ENCODE assay signal across 15 mouse cellular contexts in genomic region chr19:29285451-29285869, GRCm38 (mm10). TPM values are rescaled to one million over a fixed set of nuclear protein-coding genes. Genes with fewer than 3 reads are reported as not detected.
DNase-seq lines count a peak whose midpoint lies in the region; ATAC-seq and TF ChIP-seq lines count a peak whose summit lies in the region.
"Had no signal": no experiment of that assay in that cellular context is flagged by ENCODE, and none has a peak within 500 bp of the region (broad histone marks: within the 10 kb centered on the region; RNA-seq: fewer than 3 reads in every experiment).

No protein-coding gene starts in this region.

- peak; percentile 89 for ATAC-seq in frontal cortex, adult (ENCODE audit: low TSS enrichment)
- no peak for ATAC-seq in kidney, embryonic 14.5 days (ENCODE audit: low FRiP score, low TSS enrichment)
- peak; percentile 29 for ATAC-seq in forebrain, postnatal 0 days
- ATAC-seq: activated CD4-positive, CD25-positive, alpha-beta regulatory T cell, adult 4 months had no signal

- H3K4me3 ChIP-seq in kidney, embryonic 14.5 days (ENCODE audit: low read length) = no peak overlapping the region
- H3K4me3 ChIP-seq in forebrain, postnatal 0 days (ENCODE audit: low read depth, low read length) = no peak overlapping the region
- H3K4me3 ChIP-seq: heart, embryonic 15.5 days; liver, embryonic 13.5 days had no signal

- H3K9ac ChIP-seq in kidney, embryonic 14.5 days (ENCODE audit: low read depth, low read length) = no peak overlapping the region
- H3K9ac ChIP-seq in forebrain, postnatal 0 days = no peak overlapping the region
- H3K9ac ChIP-seq: heart, embryonic 15.5 days; liver, embryonic 13.5 days had no signal

- H3K27ac ChIP-seq in kidney, embryonic 14.5 days (ENCODE audit: low read depth, low read length) = no peak overlapping the region
- H3K27ac ChIP-seq in forebrain, postnatal 0 days (ENCODE audit: low read depth, low read length) = 0 out of 2 replicates have a peak overlapping the region, but pooled peaks have one; percentile 45
- H3K27ac ChIP-seq: heart, embryonic 15.5 days; liver, embryonic 13.5 days; macrophage had no signal

- WGBS in kidney, embryonic 14.5 days = 37% methylated on average over 7 of the region's 7 CpGs
- 10% methylated on average over 7 of the region's 7 CpGs for WGBS in forebrain, postnatal 0 days

- no peaks in the 10 kb centered on the region for H3K27me3 ChIP-seq in kidney, embryonic 14.5 days (ENCODE audit: control insufficient read depth, insufficient read depth, low read length)
- H3K27me3 ChIP-seq in forebrain, postnatal 0 days (ENCODE audit: insufficient read depth, low read length) = no peaks in the 10 kb centered on the region
- H3K27me3 ChIP-seq: heart, embryonic 15.5 days; liver, embryonic 13.5 days had no signal

- TF ChIP-seq CTCF in forebrain, postnatal 0 days (IDR thresholded peaks at IDR 0.05; ENCODE audit: low read depth) = no peak

- H3K9me3 ChIP-seq in kidney, embryonic 14.5 days (ENCODE audit: control insufficient read depth, low read length) = no peaks in the 10 kb centered on the region
- no peaks in the 10 kb centered on the region for H3K9me3 ChIP-seq in forebrain, postnatal 0 days (ENCODE audit: low read length)
- H3K9me3 ChIP-seq: heart, embryonic 15.5 days; liver, embryonic 13.5 days had no signal

- H3K4me1 ChIP-seq in kidney, embryonic 14.5 days (ENCODE audit: control insufficient read depth, insufficient read depth, low read length) = no peaks in the 10 kb centered on the region
- H3K4me1 ChIP-seq in forebrain, postnatal 0 days (ENCODE audit: insufficient read depth) = no peaks in the 10 kb centered on the region
- H3K4me1 ChIP-seq: liver, embryonic 13.5 days had no signal

- H3K36me3 ChIP-seq in kidney, embryonic 14.5 days (ENCODE audit: control insufficient read depth, insufficient read depth, low read length) = peaks cover 24% of the 10 kb centered on the region
- H3K36me3 ChIP-seq in forebrain, postnatal 0 days (ENCODE audit: insufficient read depth) = peaks cover 18% of the 10 kb centered on the region

- DNase-seq in frontal cortex, postnatal 25 days (ENCODE audit: low spot score in 2 of 2) = no peak
- DNase-seq in kidney, postnatal 25 days = peak; percentile 30 to 57
- peak; percentile 88 for DNase-seq in R1 (ENCODE audit: low read depth, low spot score)
- peak; percentile 26 for DNase-seq in forebrain, postnatal 0 days
- DNase-seq in spleen, postnatal 36 days (ENCODE audit: low spot score in 2 of 2) = no peak
- no peak for DNase-seq in lung, postnatal 4 days
- DNase-seq: cerebellum, adult 2 months; liver, embryonic 13.5 days; thymus, postnatal 14 days had no signal

- no peak overlapping the region for H3K4me2 ChIP-seq in kidney, embryonic 14.5 days (replicated peaks; ENCODE audit: low read depth, low read length)
- no peak overlapping the region for H3K4me2 ChIP-seq in forebrain, postnatal 0 days (ENCODE audit: low read depth)
- H3K4me2 ChIP-seq: heart, embryonic 15.5 days; liver, embryonic 13.5 days had no signal

RNA-seq across cellular contexts. Expression of gene Jak2, which starts 33.8 kb away (rescaled TPM):
- polyA plus RNA-seq in kidney, embryonic 14.5 days (2014; fragmentation: Nextera tagmentation; extraction: Ambion mirVana) = 8.0 and 15.5 TPM in 2 replicates
- total RNA-seq in forebrain, postnatal 0 days (2014; rRNA removed) = 52.5 and 54.2 TPM in 2 replicates
- 12.4 and 13.2 TPM in 2 replicates for polyA plus RNA-seq in forebrain, postnatal 0 days (2015; fragmentation: Nextera tagmentation; extraction: Ambion mirVana)

RNA-seq across cellular contexts. Expression of gene Insl6, which starts 39.7 kb away (rescaled TPM):
- 7.2 and 7.8 TPM in 2 replicates for polyA plus RNA-seq in kidney, embryonic 14.5 days (2014; fragmentation: Nextera tagmentation; extraction: Ambion mirVana)
- total RNA-seq in forebrain, postnatal 0 days (2014; rRNA removed) = 0.48 and 0.54 TPM in 2 replicates
- polyA plus RNA-seq in forebrain, postnatal 0 days (2015; fragmentation: Nextera tagmentation; extraction: Ambion mirVana) = 2.0 and 2.2 TPM in 2 replicates

RNA-seq across cellular contexts. Expression of gene Rln1, which starts 49.0 kb away (rescaled TPM):
- polyA plus RNA-seq in kidney, embryonic 14.5 days (2014; fragmentation: Nextera tagmentation; extraction: Ambion mirVana) = 0.83 TPM in 1 of 2 replicates, not detected in the other
- total RNA-seq in forebrain, postnatal 0 days (2014; rRNA removed) = 7.2 and 14.3 TPM in 2 replicates
- 7.1 and 9.1 TPM in 2 replicates for polyA plus RNA-seq in forebrain, postnatal 0 days (2015; fragmentation: Nextera tagmentation; extraction: Ambion mirVana)
- polyA plus RNA-seq: activated CD4-positive, CD25-positive, alpha-beta regulatory T cell, adult 4 months; liver, embryonic 13.5 days; macrophage; stomach, embryonic 14.5 days had no signal

Comparison
In these comparisons a context has a peak if more than half of its experiments do, and no peak if none do; other contexts are left out.
1. DNase-seq: peak in kidney, postnatal 25 days (2 of 2), R1 (single experiment) and forebrain, postnatal 0 days (single experiment); none in frontal cortex, postnatal 25 days (0 of 2), spleen, postnatal 36 days (0 of 2) and lung, postnatal 4 days (0 of 2).